Mouse (Mus musculus): ENCODE data around the gene Zbtb8b. TPM values are rescaled to one million over a fixed set of nuclear protein-coding genes. Genes with fewer than 3 reads are reported as not detected.

The Zbtb8b gene
- polyA plus RNA-seq, 1 experiment, result not detected

GRCm38 (mm10) chr4:129390216-129390743, 50.4 kb downstream of the Zbtb8b start:
- no peak overlapping the region for H3K4me3 ChIP-seq (ENCODE audit: insufficient read depth, low read length)
- TF ChIP-seq CTCF (IDR thresholded peaks at IDR 0.05; ENCODE audit: low read depth, low read length) (no peak), POLR2A (IDR thresholded peaks at IDR 0.05; ENCODE audit: borderline replicate concordance, low read depth, low read length) (no peak)

GRCm38 (mm10) chr4:129388404-129388803, 52.2 kb downstream of the Zbtb8b start:
- peaks cover 2% of the 10 kb centered on the region; the same call in 1 of the 2 replicates for H3K4me1 ChIP-seq (ENCODE audit: control insufficient read depth, insufficient read depth, low read length)
- TF ChIP-seq CTCF (IDR thresholded peaks at IDR 0.05; ENCODE audit: low read depth, low read length), result no peak
- no peak for TF ChIP-seq POLR2A (IDR thresholded peaks at IDR 0.05; ENCODE audit: borderline replicate concordance, low read depth, low read length)
- H3K4me3 ChIP-seq (ENCODE audit: insufficient read depth, low read length), result no peak overlapping the region
- H3K27ac ChIP-seq (ENCODE audit: insufficient read depth, low read depth, low read length), result no peak overlapping the region

More at GRCm38 (mm10) chr4:129390216-129390743, 50.4 kb downstream of the Zbtb8b start:
- Histone ChIP-seq H3K27ac (ENCODE audit: insufficient read depth, low read depth, low read length) (no peak overlapping the region), H3K4me1 (ENCODE audit: control insufficient read depth, insufficient read depth, low read length) (peaks cover 2% of the 10 kb centered on the region; the same call in 1 of the 2 replicates)

GRCm38 (mm10) chr4:129386989-129387388, 53.7 kb downstream of the Zbtb8b start:
- no peak overlapping the region for H3K4me3 ChIP-seq (ENCODE audit: insufficient read depth, low read length)
- H3K27ac ChIP-seq (ENCODE audit: insufficient read depth, low read depth, low read length), result no peak overlapping the region
- peaks cover 2% of the 10 kb centered on the region; the same call in 1 of the 2 replicates for H3K4me1 ChIP-seq (ENCODE audit: control insufficient read depth, insufficient read depth, low read length)
- TF ChIP-seq POLR2A (IDR thresholded peaks at IDR 0.05; ENCODE audit: borderline replicate concordance, low read depth, low read length) (no peak), CTCF (IDR thresholded peaks at IDR 0.05; ENCODE audit: low read depth, low read length) (no peak)

- peaks cover 2% of the 10 kb centered on the region; the same call in 1 of the 2 replicates for H3K4me1 ChIP-seq (ENCODE audit: control insufficient read depth, insufficient read depth, low read length)
- H3K27ac ChIP-seq (ENCODE audit: insufficient read depth, low read depth, low read length), result no peak overlapping the region
Measured at GRCm38 (mm10) chr4:129386269-129386946, 54.2 kb downstream of the Zbtb8b start.

DNA sequence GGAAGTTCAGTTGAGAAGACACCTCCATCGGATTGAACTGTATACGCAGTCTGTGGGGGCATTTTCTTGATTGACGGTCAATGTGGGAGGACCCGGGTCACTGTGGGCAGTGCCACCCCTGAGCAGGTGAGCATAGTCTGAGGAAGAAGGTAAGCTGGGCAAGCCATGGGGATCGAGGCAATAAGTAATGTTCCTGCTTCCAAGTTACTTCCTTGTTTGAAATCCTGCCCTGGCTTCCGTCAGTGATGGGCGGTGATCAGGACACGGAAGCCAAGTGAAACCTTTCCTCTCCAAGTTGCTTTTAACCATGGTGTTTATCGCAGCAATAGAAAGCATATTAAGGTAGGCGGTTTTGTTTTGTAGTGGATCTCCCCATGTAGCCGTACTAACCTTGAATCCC, 55.0 kb downstream of the Zbtb8b start:
- TF ChIP-seq POLR2A (IDR thresholded peaks at IDR 0.05; ENCODE audit: borderline replicate concordance, low read depth, low read length), result no peak
- no peak for TF ChIP-seq CTCF (IDR thresholded peaks at IDR 0.05; ENCODE audit: low read depth, low read length)
- no peak overlapping the region for H3K27ac ChIP-seq (ENCODE audit: insufficient read depth, low read depth, low read length)

More at GRCm38 (mm10) chr4:129386269-129386946, 54.2 kb downstream of the Zbtb8b start:
- TF ChIP-seq POLR2A (IDR thresholded peaks at IDR 0.05; ENCODE audit: borderline replicate concordance, low read depth, low read length), result no peak
- no peak for TF ChIP-seq CTCF (IDR thresholded peaks at IDR 0.05; ENCODE audit: low read depth, low read length)
- no peak overlapping the region for H3K4me3 ChIP-seq (ENCODE audit: insufficient read depth, low read length)

GRCm38 (mm10) chr4:129384440-129384839, 56.2 kb downstream of the Zbtb8b start:
- no peak overlapping the region for H3K27ac ChIP-seq (ENCODE audit: insufficient read depth, low read depth, low read length)
- peaks cover 2% of the 10 kb centered on the region; the same call in 1 of the 2 replicates for H3K4me1 ChIP-seq (ENCODE audit: control insufficient read depth, insufficient read depth, low read length)
- no peak overlapping the region for H3K4me3 ChIP-seq (ENCODE audit: insufficient read depth, low read length)
- TF ChIP-seq CTCF (IDR thresholded peaks at IDR 0.05; ENCODE audit: low read depth, low read length) (no peak), POLR2A (IDR thresholded peaks at IDR 0.05; ENCODE audit: borderline replicate concordance, low read depth, low read length) (no peak)

More for the DNA sequence above, 55.0 kb downstream of the Zbtb8b start:
- Histone ChIP-seq H3K4me3 (ENCODE audit: insufficient read depth, low read length) (no peak overlapping the region), H3K4me1 (ENCODE audit: control insufficient read depth, insufficient read depth, low read length) (peaks cover 2% of the 10 kb centered on the region; the same call in 1 of the 2 replicates)

DNA sequence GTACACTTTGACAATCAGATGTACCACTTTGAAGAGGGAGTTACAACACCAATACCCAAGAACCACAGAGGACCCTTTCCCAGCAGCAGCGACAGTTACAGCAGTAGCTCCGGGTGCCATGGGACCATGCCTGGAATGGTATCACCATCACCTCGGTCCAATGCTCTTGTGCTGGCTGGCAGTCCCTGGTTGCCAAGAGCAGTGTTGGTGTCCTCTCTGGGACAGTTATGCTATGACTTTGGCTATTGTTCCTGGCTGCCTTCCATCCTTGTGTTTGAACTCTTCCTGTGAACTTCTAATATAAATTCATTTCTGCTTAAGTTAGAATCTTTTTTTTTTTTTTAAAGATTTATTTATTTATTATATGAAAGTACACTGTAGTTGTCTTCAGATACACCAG, 57.1 kb downstream of the Zbtb8b start:
- TF ChIP-seq POLR2A (IDR thresholded peaks at IDR 0.05; ENCODE audit: borderline replicate concordance, low read depth, low read length) (no peak), CTCF (IDR thresholded peaks at IDR 0.05; ENCODE audit: low read depth, low read length) (no peak)
- H3K4me3 ChIP-seq (ENCODE audit: insufficient read depth, low read length), result no peak overlapping the region
- peaks cover 2% of the 10 kb centered on the region; the same call in 1 of the 2 replicates for H3K4me1 ChIP-seq (ENCODE audit: control insufficient read depth, insufficient read depth, low read length)
- no peak overlapping the region for H3K27ac ChIP-seq (ENCODE audit: insufficient read depth, low read depth, low read length)

GRCm38 (mm10) chr4:129382488-129382887, 58.2 kb downstream of the Zbtb8b start:
- Histone ChIP-seq H3K4me1 (ENCODE audit: control insufficient read depth, insufficient read depth, low read length) (peaks cover 2% of the 10 kb centered on the region; the same call in 1 of the 2 replicates), H3K27ac (ENCODE audit: insufficient read depth, low read depth, low read length) (no peak overlapping the region), H3K4me3 (ENCODE audit: insufficient read depth, low read length) (no peak overlapping the region)
- TF ChIP-seq POLR2A (IDR thresholded peaks at IDR 0.05; ENCODE audit: borderline replicate concordance, low read depth, low read length) (no peak), CTCF (IDR thresholded peaks at IDR 0.05; ENCODE audit: low read depth, low read length) (no peak)

- Histone ChIP-seq H3K4me1 (ENCODE audit: control insufficient read depth, insufficient read depth, low read length) (peaks cover 2% of the 10 kb centered on the region; the same call in 1 of the 2 replicates), H3K27ac (ENCODE audit: insufficient read depth, low read depth, low read length) (no peak overlapping the region), H3K4me3 (ENCODE audit: insufficient read depth, low read length) (no peak overlapping the region)
- TF ChIP-seq CTCF (IDR thresholded peaks at IDR 0.05; ENCODE audit: low read depth, low read length) (no peak), POLR2A (IDR thresholded peaks at IDR 0.05; ENCODE audit: borderline replicate concordance, low read depth, low read length) (no peak)
Measured at GRCm38 (mm10) chr4:129382029-129382428, 58.6 kb downstream of the Zbtb8b start.

- TF ChIP-seq CTCF (IDR thresholded peaks at IDR 0.05; ENCODE audit: low read depth, low read length) (no peak), POLR2A (IDR thresholded peaks at IDR 0.05; ENCODE audit: borderline replicate concordance, low read depth, low read length) (no peak)
- Histone ChIP-seq H3K4me1 (ENCODE audit: control insufficient read depth, insufficient read depth, low read length) (peaks cover 2% of the 10 kb centered on the region; the same call in 1 of the 2 replicates), H3K27ac (ENCODE audit: insufficient read depth, low read depth, low read length) (no peak overlapping the region), H3K4me3 (ENCODE audit: insufficient read depth, low read length) (no peak overlapping the region)
Measured at GRCm38 (mm10) chr4:129381148-129381547, 59.5 kb downstream of the Zbtb8b start.

Data from bone marrow macrophage, adult 2 months (primary cell).